Mouse (Mus musculus): Measurements from ENCODE around the gene 4933417A18Rik.
"Not testable (repeated sequence)": the region's sequence is repeated elsewhere in the genome, so short reads cannot be mapped to it uniquely, and the experiment has no call there.

DNA sequence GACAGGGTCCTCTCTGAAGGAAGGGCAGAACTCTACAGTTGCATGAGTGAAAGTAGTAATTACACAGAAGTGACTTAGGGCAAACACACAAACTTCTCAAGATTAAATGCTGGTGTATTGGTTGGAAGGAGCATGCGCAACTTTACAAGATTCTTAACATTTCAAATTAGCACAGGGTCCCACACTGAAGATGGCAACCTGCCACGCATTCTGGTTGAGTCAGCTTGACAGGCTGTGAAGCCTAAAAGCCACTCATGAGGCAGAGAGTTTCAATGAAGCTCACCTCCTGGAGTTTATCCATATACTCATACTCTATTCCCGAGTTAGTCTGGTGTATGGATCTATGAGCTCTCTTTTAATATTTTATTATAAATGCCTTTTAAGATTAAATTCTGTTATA is 33.9 kb downstream of the 4933417A18Rik start:
- TF ChIP-seq CTCF (IDR thresholded peaks at IDR 0.05; ENCODE audit: control insufficient read depth, insufficient read depth, insufficient read length); MAX (IDR thresholded peaks at IDR 0.05); MYOD1 (IDR thresholded peaks at IDR 0.05; ENCODE audit: control insufficient read depth, insufficient read length, low read depth): not testable (repeated sequence)
